Mouse (Mus musculus) embryo, embryonic 10 days (tissue): ENCODE measurements around the gene Dhcr24.

ENCODE experiments used
- DNase-seq: peaks from one replicate; pipeline ENCODE4 v3.0.0-alpha.2; 2015; ENCODE audit warnings: low spot score

The Dhcr24 gene

GRCm38 (mm10) chr4:106560846-106561781 lies at the start of gene Dhcr24:
Gene Dhcr24, plus strand, starts transcription at chr4:106561038.
- peak; percentile 98 for DNase-seq

GRCm38 (mm10) chr4:106514606-106515005 lies 46.2 kb upstream of the Dhcr24 start:
- DNase-seq: no peak

GRCm38 (mm10) chr4:106522547-106522946 lies 38.3 kb upstream of the Dhcr24 start:
- no peak for DNase-seq

GRCm38 (mm10) chr4:106524131-106524530 lies 36.7 kb upstream of the Dhcr24 start:
- DNase-seq: no peak

- no peak for DNase-seq
Measured at GRCm38 (mm10) chr4:106525001-106525400, 35.8 kb upstream of the Dhcr24 start.

GRCm38 (mm10) chr4:106527856-106528547 lies 32.8 kb upstream of the Dhcr24 start:
- no peak for DNase-seq

- peak; percentile 96 for DNase-seq
Measured at GRCm38 (mm10) chr4:106529375-106530112, 31.3 kb upstream of the Dhcr24 start.

- no peak for DNase-seq
Measured at GRCm38 (mm10) chr4:106530113-106530482, 30.7 kb upstream of the Dhcr24 start.

GRCm38 (mm10) chr4:106533421-106534080 lies 27.3 kb upstream of the Dhcr24 start:
- peak; percentile 16 for DNase-seq

GRCm38 (mm10) chr4:106534256-106534655 lies 26.6 kb upstream of the Dhcr24 start:
- no peak for DNase-seq

DNA sequence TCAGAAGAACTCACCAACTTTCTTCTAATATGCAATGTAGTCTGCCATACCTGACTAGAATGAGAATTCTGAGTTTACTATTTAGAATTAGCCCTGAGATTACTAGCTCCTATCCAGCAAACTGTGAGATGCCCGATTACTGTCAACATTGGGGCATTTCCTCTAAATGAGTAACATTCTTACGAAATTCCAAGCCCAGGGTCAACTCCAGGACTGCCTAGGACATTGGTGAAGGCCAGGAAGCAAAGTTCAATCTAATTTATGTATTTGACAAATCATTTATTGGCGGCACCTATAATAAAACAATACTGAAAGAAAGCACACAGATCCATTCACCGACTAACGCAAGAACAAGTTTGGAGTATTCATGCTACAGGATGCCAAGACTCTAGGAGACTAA lies 21.1 kb upstream of the Dhcr24 start:
- no peak for DNase-seq

DNA sequence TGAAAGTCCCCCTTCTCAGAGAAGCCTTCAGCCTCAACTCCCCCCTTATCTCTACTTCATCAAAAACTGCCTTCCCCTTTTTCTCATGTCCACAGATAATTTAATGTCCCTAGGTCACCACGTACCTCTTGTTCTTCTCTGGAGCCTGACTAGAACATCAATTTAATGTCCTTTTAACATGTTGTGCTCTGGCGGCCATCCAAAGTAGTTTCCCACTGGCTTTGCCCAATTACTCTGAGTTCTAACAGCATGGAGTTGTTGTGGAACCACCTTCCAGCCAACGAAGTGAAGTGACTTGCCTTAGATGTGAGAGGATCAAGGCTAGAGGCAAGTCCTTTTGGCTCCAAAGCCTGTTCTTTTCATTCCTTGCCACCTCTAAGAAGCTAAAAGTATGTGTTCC lies 19.3 kb upstream of the Dhcr24 start:
- no peak for DNase-seq

- DNase-seq: no peak
Measured at GRCm38 (mm10) chr4:106542211-106542610, 18.6 kb upstream of the Dhcr24 start.

DNA sequence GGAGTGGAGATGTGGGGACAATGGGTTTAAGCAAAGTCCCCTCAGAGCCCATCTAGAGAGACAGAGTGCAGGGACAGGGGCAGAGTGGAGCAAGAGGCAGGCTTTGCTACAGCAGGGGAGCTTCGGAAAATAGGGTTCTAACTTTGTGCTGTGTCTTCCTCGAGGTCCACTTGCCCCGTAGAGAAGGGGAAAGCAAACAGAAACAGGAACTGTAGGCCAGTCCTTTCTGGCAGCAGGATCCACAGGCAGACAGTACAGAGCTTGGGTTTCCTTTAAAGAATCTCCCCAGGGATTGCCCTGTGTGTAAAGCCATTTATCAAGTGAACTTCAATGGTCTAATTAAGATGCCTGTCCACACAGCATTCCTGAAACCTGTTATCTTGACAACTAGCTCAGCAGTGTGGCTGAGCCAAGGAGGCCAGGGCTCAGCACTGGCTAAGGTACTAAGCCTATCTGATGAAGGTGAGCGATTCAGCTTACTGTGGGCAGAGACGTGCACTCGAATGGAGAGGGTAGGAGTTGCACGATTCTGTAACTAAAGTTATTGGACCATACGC lies 14.9 kb upstream of the Dhcr24 start:
- peak; percentile 51 for DNase-seq

DNA sequence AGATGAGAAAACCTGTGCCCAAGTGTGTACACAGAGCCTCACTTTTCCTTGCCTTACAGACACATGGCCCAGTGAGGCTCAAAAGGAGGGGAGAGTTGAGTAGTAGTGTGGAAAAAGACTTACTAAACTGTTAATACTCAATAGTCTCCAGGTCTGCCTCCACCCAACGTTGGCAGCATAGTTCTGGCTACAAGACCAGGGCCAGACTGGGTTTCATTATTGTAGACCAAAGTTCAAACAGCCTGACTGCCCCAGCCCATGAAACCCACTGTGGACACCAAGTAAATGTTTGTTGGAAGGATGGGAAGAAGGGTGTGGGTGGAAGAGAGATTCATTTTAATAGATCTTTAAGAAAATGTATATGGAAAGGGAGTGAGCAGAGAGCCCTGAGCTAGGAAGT lies 13.9 kb upstream of the Dhcr24 start:
- DNase-seq: no peak

GRCm38 (mm10) chr4:106548113-106548512 lies 12.7 kb upstream of the Dhcr24 start:
- DNase-seq: no peak

GRCm38 (mm10) chr4:106550516-106551166 lies 10.2 kb upstream of the Dhcr24 start:
- DNase-seq: no peak

DNA sequence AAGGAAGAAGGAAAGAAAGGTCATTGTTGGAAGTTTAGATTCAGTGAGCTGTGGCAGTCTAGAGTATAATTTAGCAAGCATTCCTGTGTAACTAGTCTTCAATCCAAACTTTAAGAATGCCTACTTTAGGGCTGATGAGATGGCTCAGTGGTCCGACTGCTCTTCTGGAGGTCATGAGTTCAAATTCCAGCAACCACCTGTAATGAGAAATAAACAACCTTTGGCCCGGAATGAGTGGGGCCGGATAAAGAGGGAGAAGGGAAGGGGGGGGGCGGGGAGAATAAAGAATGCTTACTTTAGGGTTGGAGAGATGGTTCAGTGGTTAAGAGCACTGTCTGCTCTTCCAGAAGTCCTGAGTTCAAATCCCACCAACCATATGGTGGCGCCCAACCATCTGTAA lies 3.6 kb upstream of the Dhcr24 start:
- DNase-seq: no peak

DNA sequence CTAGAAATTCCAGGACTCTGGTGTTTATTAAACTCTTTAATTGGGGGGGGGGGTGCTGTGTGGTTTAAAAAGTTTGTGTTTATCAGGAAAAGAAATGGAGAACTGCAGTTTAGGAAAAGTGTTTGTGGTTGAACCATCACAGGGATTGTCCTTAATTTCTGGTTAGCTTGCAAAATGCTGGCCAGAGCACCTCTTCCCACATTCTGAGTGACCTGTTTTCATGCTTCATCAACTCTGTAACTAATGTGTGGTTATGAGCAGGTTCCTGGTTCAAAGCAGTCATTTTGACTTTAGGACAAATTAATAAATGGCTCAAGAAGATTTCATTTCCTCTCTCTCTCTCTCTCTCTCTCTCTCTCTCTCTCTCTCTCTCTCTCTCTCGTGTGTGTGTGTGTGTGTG lies 2.9 kb upstream of the Dhcr24 start:
- no peak for DNase-seq

DNA sequence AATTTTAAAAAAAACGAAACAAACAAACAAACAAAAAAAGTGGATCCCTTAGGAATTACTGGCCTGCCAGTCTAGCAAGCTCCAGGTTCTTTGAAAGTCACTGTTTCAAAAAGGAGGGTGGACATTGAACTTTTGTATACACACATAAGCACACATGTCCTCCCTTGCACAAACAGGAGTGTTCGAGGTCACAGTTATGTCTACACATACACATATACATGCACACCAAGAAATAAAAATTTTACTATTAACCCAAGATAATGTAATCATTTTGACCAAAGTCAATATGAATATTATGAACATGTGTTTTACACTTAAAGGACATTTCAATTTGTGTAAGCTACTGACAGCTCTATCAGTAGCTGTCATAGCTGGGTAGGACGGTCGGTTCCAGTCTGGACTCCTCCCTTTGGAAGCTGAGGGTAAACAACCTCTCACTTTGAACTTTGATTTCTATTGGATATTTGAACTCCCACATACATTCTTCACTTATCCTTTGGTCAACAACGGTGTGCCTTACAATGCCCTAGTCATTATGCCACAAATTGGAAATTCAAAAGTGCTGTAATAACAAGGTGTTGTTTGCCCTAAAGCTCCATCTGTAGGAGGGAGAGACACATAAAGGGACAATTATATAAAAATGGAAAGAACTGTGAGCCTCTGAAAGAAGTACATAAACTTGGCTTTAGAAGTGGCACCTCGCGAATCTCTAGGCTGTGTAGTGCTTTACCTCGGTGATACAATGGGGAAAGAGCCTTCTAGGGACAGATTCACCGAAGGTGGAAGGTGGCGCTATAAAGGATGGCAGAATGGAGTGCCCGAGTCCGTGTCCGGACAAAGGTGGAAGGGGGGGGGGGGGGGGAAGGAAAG lies 1.3 kb upstream of the Dhcr24 start:
- DNase-seq: peak; percentile 41
